Mouse (Mus musculus): Measurements from ENCODE around the gene BC017158.

Gene BC017158

DNA sequence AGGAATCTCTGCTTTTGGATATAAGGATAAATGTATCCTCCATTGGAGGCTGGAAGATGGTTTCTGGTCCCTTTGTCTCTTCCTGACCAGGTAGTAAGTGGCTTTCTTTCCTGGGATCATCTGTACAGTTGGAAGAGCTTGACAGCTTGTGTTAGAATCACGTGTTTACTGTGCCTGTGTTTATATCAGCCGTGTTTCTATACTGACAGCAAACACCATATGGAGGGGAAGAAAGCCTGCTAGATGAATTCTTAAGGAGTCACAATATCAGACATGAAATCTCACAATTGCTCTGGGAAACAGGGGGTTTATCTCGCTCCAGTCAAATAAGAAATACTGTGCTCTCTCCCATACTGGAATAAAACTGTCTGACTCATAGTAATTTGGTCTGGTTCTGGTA lies 11.2 kb upstream of the BC017158 start:
- no peak for DNase-seq (ENCODE audit: low spot score)

- no peak for DNase-seq (ENCODE audit: low spot score)
Measured at GRCm38 (mm10) chr7:128307851-128308250, 9.9 kb upstream of the BC017158 start.

DNA sequence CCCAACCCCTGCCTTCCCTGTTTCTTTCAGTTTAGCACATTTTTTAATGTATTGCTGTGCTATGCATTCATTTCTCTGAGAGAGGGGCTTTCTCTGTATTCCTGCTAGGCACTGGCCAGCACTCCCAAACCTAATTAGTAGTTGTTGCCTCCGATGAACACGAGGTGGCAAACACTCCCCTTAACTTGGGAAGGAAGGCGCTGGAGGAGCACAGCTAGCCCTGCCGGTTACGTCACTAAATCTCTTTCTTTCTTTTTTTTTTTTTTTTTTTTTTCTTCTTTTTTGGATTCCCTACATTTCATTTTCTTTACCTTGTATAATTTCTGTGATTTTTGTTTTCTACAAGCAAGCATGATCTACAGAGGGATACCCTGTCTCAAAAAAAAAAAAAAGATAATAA lies 6.9 kb upstream of the BC017158 start:
- DNase-seq (ENCODE audit: low spot score): peak; percentile 27

DNA sequence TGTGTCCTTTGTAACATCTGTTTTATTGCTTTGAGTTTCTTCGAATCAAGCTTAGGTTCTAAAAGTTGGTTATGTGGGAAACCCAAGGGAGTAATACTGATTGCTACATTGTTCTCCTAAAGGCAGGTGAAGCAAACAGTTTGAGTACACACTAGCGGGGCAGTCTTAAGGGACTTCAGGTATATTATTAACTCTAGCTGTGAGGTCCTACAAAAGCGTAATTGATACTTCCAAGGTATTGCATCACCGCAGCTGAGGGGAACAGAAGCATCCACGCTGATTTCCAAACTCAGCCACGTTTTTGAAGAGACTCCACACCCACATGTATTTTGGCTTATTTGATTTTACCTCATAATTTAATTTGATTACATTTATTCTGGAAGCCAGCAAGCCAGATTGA lies 6.2 kb upstream of the BC017158 start:
- DNase-seq (ENCODE audit: low spot score): no peak

GRCm38 (mm10) chr7:128302151-128302550 lies 4.2 kb upstream of the BC017158 start:
- DNase-seq (ENCODE audit: low spot score): no peak

GRCm38 (mm10) chr7:128300952-128301351 lies 3.0 kb upstream of the BC017158 start:
- no peak for DNase-seq (ENCODE audit: low spot score)

DNA sequence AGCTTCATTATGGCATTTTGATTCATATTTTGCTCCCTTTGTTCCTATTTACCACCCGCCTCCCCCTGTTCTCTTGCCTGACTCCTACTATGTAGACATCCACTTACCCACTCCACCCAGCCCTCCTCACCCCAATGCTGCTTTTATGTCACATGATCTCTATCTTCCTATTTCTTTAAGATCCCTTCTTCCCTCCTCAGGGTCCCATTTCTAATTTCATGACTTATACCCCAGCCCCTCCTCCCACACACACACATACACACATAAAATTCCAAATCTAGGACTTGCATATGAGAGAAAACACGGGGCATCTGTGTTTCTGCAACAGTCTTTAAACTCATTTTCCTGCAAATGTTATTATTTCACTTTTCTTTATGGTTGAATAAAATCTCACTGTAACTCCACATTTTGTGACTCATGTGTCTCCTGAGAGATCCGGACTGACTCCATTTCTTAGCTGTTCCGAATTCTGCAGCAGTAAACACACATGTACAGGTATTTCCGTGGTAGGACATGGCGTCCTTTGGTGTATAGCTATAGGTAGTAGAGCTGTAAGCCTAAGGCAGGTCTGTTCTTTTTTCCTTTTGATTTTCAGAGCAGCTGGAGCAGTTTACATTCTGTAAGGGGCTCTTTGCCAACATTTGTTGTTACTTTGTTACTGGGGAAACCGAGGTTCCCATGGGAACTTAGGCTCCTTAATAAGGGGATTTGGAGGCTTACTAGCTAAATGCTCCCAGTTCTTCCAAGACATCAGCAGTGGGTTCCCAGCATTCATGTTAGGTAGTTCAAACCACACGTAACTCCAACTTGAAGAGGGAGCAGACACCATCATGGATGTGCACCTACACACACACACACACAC lies 742 bp upstream of the BC017158 start:
- DNase-seq (ENCODE audit: low spot score): peak; percentile 34

DNA sequence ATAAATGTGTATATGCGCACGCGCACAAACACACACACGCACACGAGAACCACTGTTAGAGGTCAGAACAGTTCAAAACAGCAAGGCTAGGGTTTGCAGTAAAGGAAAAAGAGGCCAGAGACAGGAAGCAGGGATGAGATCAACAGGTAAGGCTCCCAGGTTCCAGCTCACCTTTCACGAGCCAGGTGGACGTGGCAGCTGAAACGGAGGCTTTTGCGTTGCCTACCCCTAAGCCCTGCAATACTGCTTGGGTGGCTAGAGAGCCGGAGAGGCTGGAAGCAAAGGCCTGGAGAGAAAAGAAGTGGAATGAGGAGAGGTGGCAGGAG lies 716 bp downstream of the BC017158 start:
- no peak for DNase-seq (ENCODE audit: low spot score)

DNA sequence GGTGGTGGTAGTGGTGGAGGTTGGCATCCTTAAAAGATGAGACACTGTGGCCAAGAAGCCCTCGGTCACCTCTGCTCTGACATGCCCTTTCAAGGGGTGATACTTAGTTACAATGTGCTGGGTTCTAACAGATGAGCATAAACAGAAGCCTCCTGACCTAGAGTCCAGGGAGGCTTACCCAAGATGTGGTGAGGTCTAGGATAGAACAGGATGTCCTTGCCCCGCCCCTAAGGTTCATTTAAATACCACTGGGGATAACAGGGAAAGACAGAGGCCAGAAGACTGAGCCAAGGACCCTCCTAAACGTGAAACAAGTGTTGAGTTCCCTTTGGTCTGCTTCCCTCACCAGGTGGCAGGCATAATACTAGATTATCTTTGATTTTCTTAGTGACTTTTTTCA lies 1.5 kb downstream of the BC017158 start:
- DNase-seq (ENCODE audit: low spot score): no peak

- no peak for DNase-seq (ENCODE audit: low spot score)
Measured at GRCm38 (mm10) chr7:128294785-128295184, 3.2 kb downstream of the BC017158 start.

DNA sequence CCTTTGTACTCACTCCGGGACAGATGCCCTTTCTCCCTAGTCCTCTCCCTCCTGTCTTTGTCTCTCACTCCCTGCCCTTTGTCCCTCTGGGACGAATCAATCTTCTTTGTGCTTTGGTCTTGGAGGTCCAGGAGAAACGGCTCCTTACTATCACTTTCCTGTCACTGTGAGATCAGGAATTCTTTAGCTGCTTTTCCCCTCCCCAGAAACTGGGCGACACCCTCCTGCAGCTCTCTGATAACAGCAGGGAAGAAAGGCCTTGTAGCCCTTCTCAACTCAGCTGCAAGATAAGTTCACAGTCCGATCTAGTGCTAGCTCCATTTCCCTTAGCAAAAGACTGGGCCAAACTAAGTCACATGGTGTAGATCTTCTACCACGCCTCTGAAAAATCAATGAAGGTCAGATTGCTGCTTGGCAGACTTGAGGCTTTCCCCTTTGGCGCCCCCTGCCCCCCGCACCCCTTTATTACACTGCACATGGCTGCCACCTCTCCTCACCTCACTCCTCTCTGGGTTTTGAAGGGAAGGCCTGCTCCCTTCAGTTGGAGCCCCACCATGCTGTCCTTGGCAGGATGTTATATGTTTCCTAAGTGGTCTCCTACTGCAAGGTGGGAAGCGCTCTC lies 8.9 kb downstream of the BC017158 start:
- no peak for DNase-seq (ENCODE audit: low spot score)

GRCm38 (mm10) chr7:128285060-128285459 lies 12.9 kb downstream of the BC017158 start:
- DNase-seq (ENCODE audit: low spot score): no peak

- DNase-seq (ENCODE audit: low spot score): no peak
Measured at GRCm38 (mm10) chr7:128284047-128284446, 13.9 kb downstream of the BC017158 start.

- DNase-seq (ENCODE audit: low spot score): no peak
Measured at GRCm38 (mm10) chr7:128282532-128283244, 15.3 kb downstream of the BC017158 start.

DNA sequence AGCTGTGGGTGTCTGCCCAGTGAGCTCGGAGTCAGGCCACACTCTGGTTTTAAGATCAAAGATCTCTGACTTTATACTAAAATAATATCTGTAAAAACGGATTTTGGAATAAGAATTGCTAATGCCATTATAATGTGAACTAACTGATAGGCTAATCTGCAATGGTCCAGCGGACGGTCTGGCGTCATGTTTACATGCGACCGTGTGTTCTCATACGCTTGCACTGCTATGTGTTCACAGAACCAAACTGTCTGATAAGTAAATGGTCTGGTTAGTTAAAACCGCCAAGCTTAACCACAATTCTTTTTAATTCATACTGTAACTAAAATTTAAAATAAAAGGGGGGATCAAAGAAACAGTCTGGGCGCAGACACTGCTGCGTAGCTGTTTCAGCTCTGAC lies 16.2 kb downstream of the BC017158 start:
- no peak for DNase-seq (ENCODE audit: low spot score)

DNA sequence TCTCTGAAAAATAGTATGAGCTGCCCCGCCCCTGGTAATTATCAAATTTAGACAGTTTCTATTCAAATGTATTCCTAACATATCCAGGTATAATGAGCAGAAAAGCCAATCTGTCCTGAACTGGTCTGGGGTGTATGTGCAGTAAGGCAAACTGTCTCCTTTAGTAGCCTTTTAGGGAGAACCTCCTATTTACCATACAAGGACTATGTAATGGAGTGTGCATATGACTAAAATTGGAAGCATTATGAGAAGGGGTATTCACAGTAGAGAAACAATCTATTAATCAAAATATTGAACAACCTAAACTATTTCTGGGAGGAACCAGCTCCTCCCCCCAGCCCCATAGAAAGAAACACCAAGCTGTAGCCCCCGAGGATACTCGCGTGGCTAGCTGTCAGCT lies 18.2 kb downstream of the BC017158 start:
- DNase-seq (ENCODE audit: low spot score): no peak

- no peak for DNase-seq (ENCODE audit: low spot score)
Measured at GRCm38 (mm10) chr7:128276051-128276450, 21.9 kb downstream of the BC017158 start.

DNA sequence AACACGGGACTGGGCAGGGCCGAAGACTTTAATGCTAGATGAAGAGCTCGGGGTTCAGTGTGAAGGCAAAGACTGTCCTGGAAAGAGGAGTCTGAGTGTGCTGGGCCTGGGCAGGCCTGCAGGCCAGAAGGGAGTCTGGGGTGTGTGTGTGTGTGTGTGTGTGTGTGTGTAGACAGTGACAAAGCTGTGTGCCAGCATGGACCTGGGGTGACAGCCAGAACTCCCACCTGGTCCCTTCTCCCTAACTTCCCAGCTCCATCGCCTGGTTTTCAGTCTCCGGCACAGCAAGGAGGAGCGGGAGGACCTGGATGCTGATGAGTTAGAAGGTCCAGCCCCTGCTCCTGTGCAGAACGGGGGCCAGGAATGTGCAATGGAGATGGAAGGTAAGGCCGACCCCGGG lies 26.5 kb downstream of the BC017158 start:
- DNase-seq (ENCODE audit: low spot score): no peak

DNA sequence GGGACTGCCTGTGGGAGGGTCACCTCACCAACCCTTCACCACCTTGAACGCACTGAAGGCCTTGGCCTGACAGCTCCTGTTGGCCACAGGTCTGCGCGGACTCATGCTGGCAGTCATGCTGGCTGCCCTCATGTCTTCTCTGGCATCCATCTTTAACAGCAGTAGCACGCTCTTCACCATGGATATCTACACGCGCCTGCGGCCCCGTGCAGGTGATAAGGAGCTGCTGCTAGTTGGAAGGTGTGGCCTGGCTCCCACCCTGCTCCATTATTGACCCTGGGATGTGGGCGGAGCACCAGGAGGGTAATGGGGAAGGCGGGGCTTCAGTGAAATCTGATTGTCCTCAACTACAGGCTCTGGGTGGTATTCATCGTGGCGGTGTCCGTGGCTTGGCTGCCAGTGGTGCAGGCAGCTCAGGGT lies 27.5 kb downstream of the BC017158 start:
- no peak for DNase-seq (ENCODE audit: low spot score)

DNA sequence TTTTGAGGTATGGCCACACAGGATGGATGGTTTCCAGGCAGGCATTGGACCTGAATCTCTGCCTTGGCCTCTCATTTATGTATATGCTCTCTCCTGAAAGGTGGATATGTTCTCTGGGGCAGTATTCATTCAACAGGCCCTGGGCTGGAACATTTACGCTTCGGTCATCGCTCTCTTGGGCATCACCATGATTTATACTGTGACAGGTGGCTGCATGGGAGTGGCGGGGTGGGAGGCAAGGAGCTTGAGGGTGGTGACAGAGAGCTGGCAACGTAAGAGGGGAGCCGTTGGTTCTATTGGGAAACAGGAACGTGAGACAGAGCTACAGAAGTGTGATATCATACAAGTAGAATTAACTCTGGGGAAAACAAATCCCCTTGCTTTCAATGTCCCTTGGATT lies 30.2 kb downstream of the BC017158 start:
- no peak for DNase-seq (ENCODE audit: low spot score)

DNA sequence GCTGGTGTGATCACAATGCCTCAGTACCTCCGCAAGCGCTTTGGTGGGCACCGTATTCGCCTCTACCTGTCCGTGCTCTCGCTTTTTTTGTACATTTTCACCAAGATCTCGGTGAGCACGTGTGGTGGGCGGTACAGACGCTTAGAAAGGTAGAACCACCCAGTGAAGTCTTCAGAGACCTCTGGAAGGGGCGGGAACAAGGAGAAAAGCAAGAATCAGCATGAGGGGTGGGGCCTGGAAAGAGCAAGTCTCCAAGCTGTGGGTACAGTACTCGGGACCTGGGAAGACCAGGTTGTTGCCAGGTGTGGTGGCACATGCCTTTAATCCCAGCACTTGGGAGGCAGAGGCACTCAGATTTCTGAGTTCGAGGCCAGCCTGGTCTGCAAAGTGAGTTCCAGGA lies 30.6 kb downstream of the BC017158 start:
- no peak for DNase-seq (ENCODE audit: low spot score)

DNA sequence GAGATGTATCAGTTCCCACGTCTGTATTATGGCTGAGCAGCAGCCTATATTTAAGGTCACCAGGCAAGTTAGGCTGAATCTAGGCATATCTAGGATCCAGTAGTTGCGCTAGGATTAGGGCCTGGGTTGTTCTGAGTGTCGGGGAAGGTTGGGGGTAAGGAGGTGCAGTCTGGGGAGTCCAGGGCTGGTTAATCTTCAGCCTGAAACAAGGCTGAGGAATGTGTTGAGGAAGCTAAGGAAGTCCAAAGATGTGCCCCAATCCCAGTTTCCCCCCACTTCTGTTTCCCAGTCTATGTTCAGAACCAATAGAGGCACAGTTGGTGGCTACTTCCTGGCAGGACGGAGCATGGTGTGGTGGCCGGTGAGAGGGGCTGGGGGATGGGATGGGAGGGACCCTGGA lies 31.9 kb downstream of the BC017158 start:
- DNase-seq (ENCODE audit: low spot score): no peak

DNA sequence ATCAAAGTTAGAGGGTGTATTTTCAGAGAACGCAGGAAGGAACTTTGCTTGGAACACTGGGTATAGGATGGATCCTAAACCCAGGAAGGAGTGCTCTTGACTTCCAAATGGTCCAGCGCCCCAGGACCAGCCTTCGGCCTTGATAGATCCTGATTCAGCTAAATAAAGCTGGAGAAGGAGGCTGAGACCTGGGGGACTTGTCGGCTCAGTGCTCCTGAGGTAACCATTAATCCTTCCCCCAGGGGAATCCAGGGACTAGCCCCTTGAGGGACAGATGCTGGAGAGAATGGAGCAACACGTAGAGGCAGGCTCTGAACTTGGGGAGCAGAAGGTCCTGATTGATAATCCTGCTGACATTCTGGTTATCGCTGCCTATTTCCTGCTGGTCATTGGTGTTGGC lies 32.6 kb downstream of the BC017158 start, which contains the start of gene Slc5a2:
Gene Slc5a2 (plus strand): TSS at position 247 of the 400 bp plus-strand sequence.
- no peak for DNase-seq (ENCODE audit: low spot score)

Measured in layer of hippocampus, adult 11-12 months (tissue).